Mouse (Mus musculus) embryonic facial prominence, embryonic 10.5 days (tissue): ENCODE data around the gene Plcd3. TPM values are rescaled to one million over a fixed set of nuclear protein-coding genes. Genes with fewer than 3 reads are reported as not detected.

ENCODE experiments used
- polyA plus RNA-seq: library from polyadenylated mRNA; unstranded; fragments of >200 nt; fragmentation: Nextera tagmentation; extraction: Ambion mirVana; gene quantifications from 2 replicates; pipeline ENCODE4 v1.2.1, GENCODE M21; 2016

Gene Plcd3
- polyA plus RNA-seq, 1 experiment from 2014 or later, result 2.6 TPM

Other genes with a start within 250 kb of the Plcd3 start
- gene Eftud2, start 220.7 kb downstream of the Plcd3 start, polyA plus RNA-seq, result 347 and 348 TPM in 2 replicates
- gene Ccdc103, start 220.5 kb downstream of the Plcd3 start, polyA plus RNA-seq, result 1.4 and 1.8 TPM in 2 replicates
- not detected in 2 replicates for gene Fam187a, start 216.5 kb downstream of the Plcd3 start, polyA plus RNA-seq
- gene Gfap, start 200.7 kb downstream of the Plcd3 start, polyA plus RNA-seq, result 0.14 and 0.16 TPM in 2 replicates
- 12.1 and 13.0 TPM in 2 replicates for gene Kif18b, start 176.5 kb downstream of the Plcd3 start, polyA plus RNA-seq
- 1.5 and 2.7 TPM in 2 replicates for gene C1ql1, start 155.0 kb downstream of the Plcd3 start, polyA plus RNA-seq
- gene Nmt1, start 73.5 kb downstream of the Plcd3 start, polyA plus RNA-seq, result 63.2 and 66.0 TPM in 2 replicates
- 304 and 308 TPM in 2 replicates for gene Dcakd, start 73.3 kb downstream of the Plcd3 start, polyA plus RNA-seq
- gene Acbd4, start within 50 bp of the Plcd3 start, polyA plus RNA-seq, result 6.3 and 10.1 TPM in 2 replicates
- 2.8 and 2.9 TPM in 2 replicates for gene Hexim1, start 14.6 kb upstream of the Plcd3 start, polyA plus RNA-seq
- gene Hexim2, start 30.8 kb upstream of the Plcd3 start, polyA plus RNA-seq, result 8.4 and 10.9 TPM in 2 replicates
- gene Fmnl1, start 69.4 kb upstream of the Plcd3 start, polyA plus RNA-seq, result 0.49 and 0.67 TPM in 2 replicates
- gene 1700023F06Rik, start 106.9 kb upstream of the Plcd3 start, polyA plus RNA-seq, result 0.47 and 0.49 TPM in 2 replicates
- not detected in 2 replicates for gene Spata32, start 116.8 kb upstream of the Plcd3 start, polyA plus RNA-seq
- 3.1 and 3.2 TPM in 2 replicates for gene Map3k14, start 165.8 kb upstream of the Plcd3 start, polyA plus RNA-seq